Mouse (Mus musculus) heart, postnatal 0 days (tissue): ENCODE measurements around the gene Tcte2.

Source experiments
- CTCF ChIP-seq: IDR thresholded peaks from 2 replicates; pipeline ENCODE4 v1.5.1; 2016; ENCODE audit warnings: antibody characterized with exemption, control low read depth, low read depth
- EP300 ChIP-seq: IDR thresholded peaks from 2 replicates; pipeline ENCODE4 v1.6.1; 2016; ENCODE audit warnings: antibody characterized with exemption, low read depth

- TF ChIP-seq CTCF (no peak), EP300 (no peak)
These were observed 63.4 kb downstream of the Tcte2 start for GRCm38 (mm10) chr17:13698194-13698593.
